Mouse (Mus musculus): ENCODE measurements at regions not wholly inside any gene's neighbourhood (a gene's known extent, or its start where the extent isn't known, plus 50 kb on each side); places are given as distances from the start of the nearest gene placed in this dataset.

GRCm38 (mm10) chr12:94155110-94155858 is 1536.7 kb upstream of the Flrt2 start:
- no peak for ATAC-seq

DNA sequence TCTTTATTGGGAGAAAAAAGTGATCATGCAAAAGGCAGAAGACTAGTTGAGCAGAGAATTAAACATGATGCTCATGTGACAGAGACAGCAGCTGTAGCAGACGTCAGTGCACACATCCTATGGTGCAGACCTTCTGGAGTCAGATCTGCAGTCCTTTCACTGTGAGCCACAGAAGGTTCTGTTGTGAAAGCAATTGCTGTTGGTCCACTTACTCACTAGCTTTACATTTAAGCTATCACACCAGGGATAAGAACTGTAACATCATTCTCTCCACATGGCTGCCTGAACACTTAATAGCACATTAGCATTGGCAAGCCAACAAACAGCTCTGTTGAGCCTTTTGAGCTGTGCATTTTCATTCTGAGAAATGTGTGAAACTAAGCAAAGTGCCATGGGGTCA is 1509.7 kb upstream of the Flrt2 start:
- no peak for ATAC-seq

- no peak for ATAC-seq
Measured at GRCm38 (mm10) chr12:94190620-94191081, 1501.4 kb upstream of the Flrt2 start.

- ATAC-seq, result no peak
Measured at GRCm38 (mm10) chr12:94217906-94218305, 1474.1 kb upstream of the Flrt2 start.

GRCm38 (mm10) chr12:94229894-94230293 is 1462.1 kb upstream of the Flrt2 start:
- no peak for ATAC-seq

DNA sequence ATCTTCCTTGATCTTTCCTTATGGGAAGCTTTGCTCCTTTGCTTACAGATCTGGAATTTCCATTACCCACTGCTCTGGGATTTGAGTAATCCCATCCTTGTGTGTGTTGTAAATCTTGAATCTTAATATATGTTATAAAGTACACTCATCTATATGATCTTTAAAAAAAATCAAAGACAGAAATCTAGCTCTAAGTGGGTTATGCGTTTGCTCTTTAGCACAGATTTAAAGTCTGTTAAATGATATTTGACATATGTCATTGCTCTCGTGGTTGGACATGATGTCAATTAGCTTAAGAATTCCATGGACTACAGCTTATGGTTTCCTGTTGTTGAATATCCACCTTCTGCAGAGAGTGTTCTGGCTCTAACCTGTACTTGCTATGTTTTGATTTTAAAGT is 1446.7 kb upstream of the Flrt2 start:
- no peak for ATAC-seq

DNA sequence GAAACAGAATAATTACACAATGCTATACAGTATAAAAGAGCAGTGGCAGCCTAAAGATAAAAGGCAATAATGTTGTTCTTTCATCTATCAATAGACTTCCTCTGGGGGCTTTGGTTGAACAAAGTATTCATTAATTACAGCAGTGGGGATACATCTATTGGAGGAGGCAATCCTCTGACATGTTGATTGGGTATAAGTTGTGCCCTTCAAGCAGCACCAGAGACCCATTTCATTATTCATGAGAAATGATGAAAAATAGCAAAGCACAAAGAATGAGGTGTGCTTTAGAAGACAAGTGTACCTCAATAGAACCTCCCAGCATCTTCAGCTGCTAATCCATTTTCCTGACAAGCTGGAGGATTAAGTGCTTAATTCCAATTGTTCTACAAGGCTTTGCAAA is 1444.7 kb upstream of the Flrt2 start:
- no peak for ATAC-seq

DNA sequence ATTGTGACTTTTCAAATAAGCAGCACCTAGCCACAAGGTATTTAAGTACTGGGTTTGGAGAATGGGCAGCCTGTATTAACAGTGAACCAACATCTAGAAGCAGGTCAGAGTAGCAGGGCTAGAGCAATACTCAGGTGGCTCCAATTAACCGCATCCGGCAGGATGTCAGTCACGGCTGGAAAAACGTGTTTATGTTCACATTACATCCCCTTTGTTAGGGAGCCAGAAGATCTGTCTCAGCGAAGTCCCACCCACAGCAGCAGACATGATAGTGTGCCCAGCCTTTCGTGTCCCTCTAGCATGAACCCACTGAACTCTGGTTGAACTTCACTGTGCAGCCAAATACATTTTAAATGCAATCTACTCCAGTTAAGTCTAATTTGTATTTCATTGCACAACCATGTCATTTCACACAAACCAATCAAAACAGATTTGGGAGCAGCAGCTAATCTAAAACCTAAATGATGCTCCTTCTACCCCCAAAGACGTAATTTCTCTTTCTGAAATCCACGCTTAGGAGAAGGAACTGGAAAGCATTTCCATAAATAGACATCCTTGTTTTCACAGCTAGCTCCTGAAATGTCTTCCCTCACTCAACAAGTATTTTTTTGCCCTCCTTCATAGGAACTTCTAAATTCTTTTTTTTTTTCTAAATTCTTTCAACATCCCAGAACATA is 1438.9 kb upstream of the Flrt2 start:
- no peak for ATAC-seq

- ATAC-seq, result peak; percentile 33
Measured at GRCm38 (mm10) chr12:94280946-94281345, 1411.1 kb upstream of the Flrt2 start.

DNA sequence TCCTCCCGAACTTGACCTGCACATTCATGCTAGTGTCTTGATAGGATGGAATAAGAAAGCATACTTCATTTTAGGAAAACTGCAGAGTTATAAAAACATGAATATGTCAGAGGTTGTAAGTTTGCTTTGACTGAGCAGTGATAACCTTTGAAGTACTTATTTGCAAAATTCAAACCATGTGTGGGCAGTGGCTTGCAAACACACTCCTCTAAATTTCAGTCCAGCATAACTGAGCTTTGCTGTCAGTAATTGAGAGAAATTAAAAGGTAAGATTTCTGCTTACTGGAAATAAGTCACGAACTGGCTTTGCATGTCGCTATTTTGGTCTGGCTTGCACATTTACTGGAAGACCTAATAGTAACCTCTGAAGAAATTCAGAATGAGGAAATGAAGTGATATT is 1409.1 kb upstream of the Flrt2 start:
- ATAC-seq, result no peak

DNA sequence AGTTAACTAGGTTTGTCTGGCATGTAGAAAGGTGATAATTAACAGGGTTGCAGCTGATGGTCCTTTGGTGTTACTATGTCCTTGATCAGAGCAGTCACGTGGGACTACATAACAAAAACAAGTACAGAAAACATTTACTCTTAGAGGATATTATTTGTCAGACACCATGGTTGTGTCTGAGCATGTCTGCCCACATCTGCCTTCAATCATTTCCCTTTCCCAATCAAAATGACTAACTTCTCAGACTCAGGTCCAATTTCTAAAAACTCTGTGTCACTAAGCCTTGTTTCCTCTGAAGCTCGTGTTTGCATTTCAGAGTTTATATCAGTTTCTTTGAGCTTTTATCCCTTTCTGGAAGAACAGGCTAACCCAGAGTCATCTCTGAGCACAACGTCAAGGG is 1408.5 kb upstream of the Flrt2 start:
- ATAC-seq, result no peak

- no peak for ATAC-seq
Measured at GRCm38 (mm10) chr12:94297864-94298263, 1394.2 kb upstream of the Flrt2 start.

GRCm38 (mm10) chr12:94332351-94332750 is 1359.7 kb upstream of the Flrt2 start:
- no peak for ATAC-seq

DNA sequence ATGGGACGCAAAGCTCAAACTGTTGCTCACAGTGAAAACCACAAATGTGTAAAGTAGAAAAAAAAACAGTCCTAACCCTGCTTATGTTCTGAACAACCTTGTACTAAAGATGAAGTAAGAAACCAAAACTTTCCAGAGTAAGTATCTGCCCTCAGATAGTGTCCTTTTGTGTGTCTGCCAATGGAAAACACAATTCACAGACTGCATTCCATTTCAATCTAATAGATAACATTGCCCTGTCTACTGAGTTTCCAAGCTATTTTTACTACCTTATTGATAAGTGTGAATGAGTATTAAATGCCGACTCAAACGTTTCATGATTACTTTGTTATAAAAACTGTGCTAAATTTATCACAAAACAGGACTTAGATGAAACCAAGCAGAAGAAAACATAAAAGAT is 1357.4 kb upstream of the Flrt2 start:
- no peak for ATAC-seq

- no peak for ATAC-seq
Measured at GRCm38 (mm10) chr12:94349623-94350156, 1342.3 kb upstream of the Flrt2 start.

- ATAC-seq, result no peak
Measured at GRCm38 (mm10) chr12:94364269-94364668, 1327.8 kb upstream of the Flrt2 start.

- ATAC-seq, result no peak
Measured at GRCm38 (mm10) chr12:94399991-94400390, 1292.0 kb upstream of the Flrt2 start.

- no peak for ATAC-seq
Measured at GRCm38 (mm10) chr12:94420918-94421317, 1271.1 kb upstream of the Flrt2 start.

GRCm38 (mm10) chr12:94421743-94422142 is 1270.3 kb upstream of the Flrt2 start:
- no peak for ATAC-seq

GRCm38 (mm10) chr12:94424340-94424981 is 1267.6 kb upstream of the Flrt2 start:
- no peak for ATAC-seq

DNA sequence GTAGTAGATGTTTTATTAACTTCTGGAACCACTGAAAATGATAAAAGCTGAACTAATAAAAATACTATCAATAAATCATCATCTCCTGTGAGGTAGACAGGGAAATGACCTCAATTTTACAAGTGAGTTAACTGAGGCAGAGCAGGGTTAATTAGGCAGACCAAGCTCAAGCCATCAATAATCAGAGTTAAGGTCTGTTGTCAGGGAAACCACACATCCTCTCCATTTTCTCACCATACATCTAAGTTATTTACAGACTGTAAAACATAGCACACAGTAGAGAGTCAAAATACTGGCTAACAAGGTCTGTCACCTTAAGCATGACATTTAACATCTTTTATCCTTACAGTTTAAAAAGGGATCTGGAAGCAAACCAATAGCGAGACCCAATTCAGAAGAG is 1242.5 kb upstream of the Flrt2 start:
- no peak for ATAC-seq

GRCm38 (mm10) chr12:94468027-94468426 is 1224.0 kb upstream of the Flrt2 start:
- no peak for ATAC-seq

DNA sequence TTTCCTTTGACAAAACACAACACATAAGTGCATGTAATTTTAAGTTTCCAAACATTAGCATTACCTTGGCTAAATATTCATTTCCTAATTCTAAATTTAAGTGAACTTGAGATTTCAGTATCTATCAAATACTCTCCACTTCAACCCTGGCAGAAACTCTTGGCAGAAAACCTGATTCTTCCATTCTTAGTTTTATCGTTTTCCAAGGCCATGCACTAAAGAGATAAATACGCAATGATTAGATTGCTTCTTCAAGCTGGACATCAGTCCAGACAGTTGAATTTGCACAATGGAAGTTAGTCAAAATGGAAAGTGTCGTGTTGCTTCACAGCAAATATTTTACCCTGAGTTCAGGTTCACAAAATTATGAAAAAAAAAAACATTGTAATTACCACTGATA is 1223.4 kb upstream of the Flrt2 start:
- no peak for ATAC-seq

- ATAC-seq, result no peak
Measured at GRCm38 (mm10) chr12:94469850-94470249, 1222.2 kb upstream of the Flrt2 start.

Data from inflammation-experienced regulatory T-cells, adult 6 months (primary cell).